Mouse (Mus musculus) embryonic facial prominence, embryonic 11.5 days (tissue): ENCODE results near the gene Fam131a. TPM values are rescaled to one million over a fixed set of nuclear protein-coding genes. Genes with fewer than 3 reads are reported as not detected.
A peak's percentile ranks its signal among the peaks of the same experiment; 100 is the strongest.

Experiments used
- ATAC-seq: fragments of 200-750 bp; cut with Nextera tagmentation; replicated peaks from 2 replicates; pipeline ENCODE4 v1.8.0; 2017; ENCODE audit warnings: low read depth; ENCODE audit not compliant: insufficient number of reproducible peaks, low FRiP score, low TSS enrichment
- DNase-seq: peaks from one replicate; pipeline ENCODE4 v3.0.0-alpha.2; 2015; ENCODE audit warnings: low spot score
- H3K27ac ChIP-seq: fragments of 300-500 bp; sonication (generic); replicated peaks from 2 replicates; pipeline ENCODE4 v1.5.1; 2014; ENCODE audit warnings: mild to moderate bottlenecking, low read depth, low read length, control low read depth
- H3K27me3 ChIP-seq: fragments of 300-500 bp; sonication (generic); 2 replicates; pipeline ENCODE4 v1.6.1; 2014; ENCODE audit warnings: mild to moderate bottlenecking, low read length, moderate library complexity, mixed read lengths; ENCODE audit not compliant: control insufficient read depth, insufficient read depth
- H3K36me3 ChIP-seq: fragments of 300-500 bp; sonication (generic); replicated peaks from 2 replicates; pipeline ENCODE4 v1.6.1; 2014; ENCODE audit warnings: low read depth, mild to moderate bottlenecking, low read length, moderate library complexity, mixed read lengths; ENCODE audit not compliant: control insufficient read depth, insufficient read depth
- H3K4me1 ChIP-seq: fragments of 300-500 bp; sonication (generic); 2 replicates; pipeline ENCODE4 v1.6.1; 2014; ENCODE audit warnings: low read length, mixed read lengths; ENCODE audit not compliant: control insufficient read depth, insufficient read depth
- H3K4me2 ChIP-seq: fragments of 300-500 bp; sonication (generic); 2 replicates; pipeline ENCODE4 v1.6.1; 2014; ENCODE audit warnings: low read depth, mild to moderate bottlenecking, control low read depth, low read length, moderate library complexity
- H3K4me3 ChIP-seq: fragments of 300-500 bp; sonication (generic); 2 replicates; pipeline ENCODE4 v1.5.1; 2014; ENCODE audit warnings: low read depth, low read length, control low read depth
- H3K9ac ChIP-seq: fragments of 300-500 bp; sonication (generic); replicated peaks from 2 replicates; pipeline ENCODE4 v1.6.1; 2014; ENCODE audit warnings: mild to moderate bottlenecking, control low read depth, low read length
- H3K9me3 ChIP-seq: fragments of 300-500 bp; sonication (generic); replicated peaks from 2 replicates; pipeline ENCODE4 v1.6.1; 2016; ENCODE audit warnings: mild to moderate bottlenecking, low read length, inconsistent platforms, mixed read lengths; ENCODE audit not compliant: control insufficient read depth
- WGBS: fragments of 180-500 bp; shearing (Covaris S2); extraction: QIAGEN DNeasy Blood & Tissue Kit; methylation state at CpG from one replicate; pipeline ENCODE4 v1.1.7; 2014; 5-methylcytosine and 5-hydroxymethylcytosine counted together
- polyA plus RNA-seq: library from polyadenylated mRNA; unstranded; fragments of >200 nt; fragmentation: Nextera tagmentation; extraction: Ambion mirVana; gene quantifications from 2 replicates; pipeline ENCODE4 v1.2.1, GENCODE M21; 2014

The Fam131a gene
- polyA plus RNA-seq, 1 experiment from 2014 or later = 4.4 TPM

DNA sequence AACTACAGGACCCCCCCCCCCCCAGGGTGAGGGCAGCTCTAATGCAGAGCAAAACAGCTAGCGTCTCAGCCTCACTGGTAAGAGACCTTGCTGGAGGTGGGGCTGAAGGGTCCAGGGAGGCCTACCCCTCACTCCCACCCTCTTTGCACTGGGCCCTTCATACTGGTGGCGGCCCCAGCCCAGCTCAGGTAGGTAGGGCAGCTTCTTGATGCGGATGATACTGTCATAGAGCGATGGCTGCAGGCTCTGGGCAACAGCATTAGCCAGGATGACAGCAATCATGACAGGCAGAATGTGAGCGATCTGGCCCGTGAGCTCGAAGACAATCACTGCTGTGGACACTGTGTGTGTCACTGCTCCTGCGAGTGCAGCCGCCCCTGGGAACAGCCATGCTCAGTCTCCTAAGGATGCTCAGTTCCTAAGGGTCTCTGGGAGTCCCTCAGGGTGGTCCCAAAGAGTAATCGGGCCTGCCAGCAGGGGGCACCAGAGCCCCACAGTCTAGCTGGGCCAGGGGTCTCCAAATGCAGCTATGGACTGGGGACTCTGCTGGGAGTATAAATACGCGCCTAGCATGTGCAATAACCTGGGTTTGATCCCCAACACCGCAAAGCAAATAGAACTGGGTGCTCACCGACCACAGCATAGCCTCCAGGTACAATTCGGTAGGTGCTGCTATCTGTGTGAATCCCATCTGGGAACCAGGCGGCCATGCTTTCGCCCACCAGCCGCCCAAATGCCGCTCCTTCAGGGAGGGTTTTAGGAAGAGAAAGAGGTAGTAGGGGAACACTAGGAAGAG lies 16.1 kb downstream of the Fam131a start:
- H3K4me2 ChIP-seq = no peak overlapping the region
- H3K4me1 ChIP-seq = no peaks in the 10 kb centered on the region
- no peaks in the 10 kb centered on the region for H3K9me3 ChIP-seq
- no peak overlapping the region for H3K4me3 ChIP-seq
- ATAC-seq = peak; percentile 66
- no peaks in the 10 kb centered on the region for H3K27me3 ChIP-seq
- H3K9ac ChIP-seq = no peak overlapping the region; the same call in 1 of the 2 replicates
- H3K36me3 ChIP-seq = peaks cover 3% of the 10 kb centered on the region
- 75% methylated on average over 19 of the region's 19 CpGs for WGBS
- no peak overlapping the region for H3K27ac ChIP-seq
- DNase-seq = peak; percentile 81

DNA sequence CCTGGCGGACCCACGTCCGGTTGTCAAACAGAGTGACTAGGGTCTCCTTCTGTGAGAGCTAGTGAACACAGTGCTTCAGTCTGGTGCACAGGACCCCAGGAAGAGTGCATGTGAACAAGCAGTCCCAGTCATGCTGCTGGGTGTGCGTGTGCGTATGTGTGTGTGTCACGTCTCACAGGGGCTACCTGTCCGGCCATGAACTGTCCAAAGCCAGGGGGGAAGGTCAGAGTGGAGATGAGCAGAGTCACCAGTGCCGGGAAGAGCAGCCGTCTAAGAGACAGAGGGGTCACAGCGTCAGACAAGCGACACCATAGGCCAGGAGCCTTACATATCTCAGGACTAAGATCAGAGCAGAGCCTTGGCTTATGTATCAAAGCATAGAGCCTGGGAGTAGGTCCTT lies 17.3 kb downstream of the Fam131a start:
- no peaks in the 10 kb centered on the region for H3K9me3 ChIP-seq
- 93% methylated on average over 11 of the region's 11 CpGs for WGBS
- H3K4me1 ChIP-seq = peaks cover 4% of the 10 kb centered on the region; the same call in 1 of the 2 replicates
- no peak overlapping the region for H3K4me3 ChIP-seq
- peaks cover 3% of the 10 kb centered on the region for H3K36me3 ChIP-seq
- H3K27ac ChIP-seq = no peak overlapping the region
- DNase-seq (no peak), ATAC-seq (no peak)
- H3K9ac ChIP-seq = no peak overlapping the region
- no peaks in the 10 kb centered on the region for H3K27me3 ChIP-seq
- H3K4me2 ChIP-seq = no peak overlapping the region

DNA sequence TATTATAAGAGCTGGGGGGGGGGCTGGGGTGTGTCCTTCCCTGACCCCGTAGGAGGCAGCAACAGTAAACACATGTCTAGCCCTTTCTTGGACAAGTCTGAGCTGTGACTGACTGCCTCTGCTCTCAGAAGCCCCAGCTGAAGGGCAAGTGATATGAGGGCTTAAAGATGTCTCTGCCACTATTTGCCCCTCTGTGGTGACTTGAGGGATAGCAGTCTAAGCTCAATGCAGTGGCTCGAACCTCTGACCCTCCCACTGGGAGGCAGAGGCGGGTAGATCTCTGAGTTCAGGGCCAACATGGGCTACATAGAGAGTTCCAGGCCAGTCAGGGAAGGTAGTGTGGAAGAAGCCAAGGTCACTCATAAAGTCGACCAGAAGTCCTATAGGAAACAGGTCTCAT lies 17.8 kb downstream of the Fam131a start:
- DNase-seq (no peak), ATAC-seq (no peak)
- Histone ChIP-seq H3K9ac (no peak overlapping the region), H3K9me3 (no peaks in the 10 kb centered on the region), H3K4me1 (peaks cover 4% of the 10 kb centered on the region; the same call in 1 of the 2 replicates), H3K27me3 (no peaks in the 10 kb centered on the region), H3K4me2 (no peak overlapping the region), H3K36me3 (peaks cover 3% of the 10 kb centered on the region), H3K4me3 (no peak overlapping the region), H3K27ac (no peak overlapping the region)
- 93% methylated on average over 4 of the region's 4 CpGs for WGBS

DNA sequence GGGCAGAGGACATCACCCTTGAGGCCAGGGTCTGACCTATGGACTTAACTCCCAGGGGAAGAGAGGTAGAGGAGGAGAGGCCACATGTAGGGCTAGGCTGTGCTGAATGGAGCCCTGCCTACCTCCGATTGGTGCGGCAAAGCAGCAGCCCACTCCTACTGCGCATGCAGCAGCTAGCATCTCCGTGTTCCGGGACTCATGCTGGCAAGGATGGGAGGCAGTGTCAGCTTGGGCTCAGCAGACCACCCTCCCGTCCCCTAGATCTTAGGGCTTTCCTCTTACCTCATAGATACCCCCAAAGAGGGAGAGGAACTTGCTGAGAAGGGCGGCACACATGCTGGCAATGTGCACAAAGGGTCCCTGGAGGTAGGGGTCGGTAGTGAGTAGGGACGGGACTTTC lies 19.1 kb downstream of the Fam131a start:
- Histone ChIP-seq H3K4me3 (no peak overlapping the region), H3K27me3 (no peaks in the 10 kb centered on the region), H3K4me2 (no peak overlapping the region), H3K4me1 (peaks cover 4% of the 10 kb centered on the region; the same call in 1 of the 2 replicates), H3K27ac (no peak overlapping the region), H3K36me3 (peaks cover 3% of the 10 kb centered on the region; the same call in 1 of the 2 replicates), H3K9me3 (no peaks in the 10 kb centered on the region), H3K9ac (no peak overlapping the region)
- no peak for ATAC-seq
- WGBS = 66% methylated on average over 9 of the region's 9 CpGs
- DNase-seq = no peak

DNA sequence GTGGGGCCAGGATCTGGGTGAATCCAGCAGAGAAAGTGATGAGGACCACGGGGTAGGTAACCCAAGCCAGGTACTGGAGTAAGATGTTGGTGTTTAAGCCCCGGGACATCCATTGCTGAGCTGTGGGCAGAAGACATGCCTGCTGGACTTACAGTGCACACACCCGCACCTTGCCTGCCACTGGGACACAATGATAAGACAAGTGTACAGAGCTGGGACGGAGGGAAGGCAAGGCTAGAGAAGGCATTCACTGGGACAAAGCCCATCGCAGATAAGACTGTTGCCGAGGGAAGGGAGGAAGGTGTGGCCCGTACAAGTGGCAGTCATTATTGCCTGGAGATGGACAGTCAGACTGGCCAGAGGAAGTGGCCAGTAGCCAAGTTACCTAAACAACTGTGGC lies 19.8 kb downstream of the Fam131a start:
- Histone ChIP-seq H3K27ac (no peak overlapping the region), H3K4me2 (no peak overlapping the region), H3K9me3 (no peaks in the 10 kb centered on the region), H3K27me3 (no peaks in the 10 kb centered on the region), H3K4me1 (peaks cover 4% of the 10 kb centered on the region; the same call in 1 of the 2 replicates), H3K4me3 (no peak overlapping the region), H3K9ac (no peak overlapping the region), H3K36me3 (peaks cover 3% of the 10 kb centered on the region; the same call in 1 of the 2 replicates)
- ATAC-seq = no peak
- DNase-seq = no peak
- 88% methylated on average over 7 of the region's 7 CpGs for WGBS

DNA sequence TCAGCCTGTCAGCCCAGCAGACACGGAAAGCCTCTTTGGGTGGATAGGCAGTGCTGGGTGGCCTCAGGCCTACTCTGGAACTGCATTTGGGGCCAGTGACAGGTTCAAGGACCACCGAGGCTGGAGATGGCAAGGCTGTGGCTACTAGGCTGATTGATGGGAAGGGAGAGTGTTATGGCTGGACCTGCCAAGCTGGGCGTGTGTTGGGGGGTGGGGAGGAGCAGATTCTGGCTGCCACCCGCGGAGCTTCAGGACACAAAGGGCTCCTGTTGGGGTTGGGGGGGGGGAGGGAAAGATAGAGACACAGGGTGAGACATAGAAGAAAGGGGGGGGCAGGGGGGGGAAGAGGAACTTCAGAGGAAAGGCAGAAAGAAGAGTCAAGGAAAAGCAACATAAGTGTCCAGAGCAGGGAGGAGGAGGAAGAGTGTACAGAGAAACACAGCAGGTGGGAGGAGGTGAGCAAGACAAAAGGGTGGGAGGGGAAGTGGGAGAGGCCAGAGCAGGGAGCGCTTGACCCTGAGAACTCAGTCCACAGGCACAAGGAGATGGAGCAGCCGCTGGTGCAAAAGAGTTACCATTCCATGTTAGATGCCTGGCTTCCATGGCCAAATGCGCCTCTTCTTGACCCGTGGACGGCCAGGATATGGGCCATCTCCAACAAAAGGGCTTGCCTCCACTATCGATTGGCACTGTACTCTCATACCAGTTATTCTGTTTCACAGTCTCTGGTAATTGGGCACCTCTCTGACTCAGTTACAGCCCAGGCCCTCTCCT lies 21.5 kb downstream of the Fam131a start:
- Histone ChIP-seq H3K4me3 (peak overlapping the region; percentile 69), H3K9ac (no peak overlapping the region), H3K4me2 (peak overlapping the region; percentile 89), H3K36me3 (0 out of 2 replicates have a peak, but pooled peaks cover 3% of the 10 kb centered on the region), H3K4me1 (peaks cover 4% of the 10 kb centered on the region; the same call in 1 of the 2 replicates), H3K9me3 (no peaks in the 10 kb centered on the region), H3K27ac (no peak overlapping the region), H3K27me3 (no peaks in the 10 kb centered on the region)
- DNase-seq (no peak), ATAC-seq (no peak)
- WGBS = 31% methylated on average over 11 of the region's 11 CpGs

DNA sequence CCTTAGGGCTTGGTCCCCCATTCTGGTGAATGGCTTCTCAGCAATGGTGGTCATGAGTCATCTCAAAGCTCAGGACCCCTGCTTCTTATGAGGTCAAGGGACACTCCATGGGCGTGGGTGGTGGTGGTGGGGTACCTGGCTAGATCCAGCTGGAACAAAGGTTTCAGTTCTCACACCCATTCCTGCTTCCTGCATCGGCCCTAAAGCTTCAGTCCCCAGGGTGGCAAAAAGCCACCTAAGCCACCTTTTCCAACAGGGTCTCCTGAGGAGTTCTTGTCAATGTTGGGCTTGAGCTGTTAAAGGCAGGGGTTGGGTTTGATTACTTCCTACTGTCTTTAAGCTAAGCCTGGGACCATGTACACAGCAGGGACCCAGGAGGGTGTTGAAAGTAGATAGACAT lies 22.1 kb downstream of the Fam131a start:
- Histone ChIP-seq H3K4me2 (peak overlapping the region; percentile 89), H3K9me3 (no peaks in the 10 kb centered on the region), H3K27me3 (no peaks in the 10 kb centered on the region), H3K4me1 (peaks cover 4% of the 10 kb centered on the region; the same call in 1 of the 2 replicates), H3K9ac (peak overlapping the region; percentile 83; the same call in 1 of the 2 replicates), H3K36me3 (0 out of 2 replicates have a peak, but pooled peaks cover 3% of the 10 kb centered on the region), H3K4me3 (peak overlapping the region; percentile 69), H3K27ac (no peak overlapping the region)
- DNase-seq (no peak), ATAC-seq (no peak)
- 46% methylated on average over 2 of the region's 2 CpGs for WGBS
